Mouse (Mus musculus) layer of hippocampus, postnatal 36 days (tissue): ENCODE measurements around the gene Tgfb1. TPM values are rescaled to one million over a fixed set of nuclear protein-coding genes. Genes with fewer than 3 reads are reported as not detected.
A peak's percentile ranks its signal among the peaks of the same experiment; 100 is the strongest.

Source experiments
- DNase-seq, 2 experiments: peaks; one replicate each; pipeline ENCODE4 v3.0.0; 2022
- total RNA-seq, 2 experiments: library from RNA; stranded (reverse); gene quantifications; 2 replicates each; pipeline ENCODE4 v1.2.3; 2021

The Tgfb1 gene
- total RNA-seq, 2 experiments from 2014 or later, result 6.0 to 8.0 TPM

DNA sequence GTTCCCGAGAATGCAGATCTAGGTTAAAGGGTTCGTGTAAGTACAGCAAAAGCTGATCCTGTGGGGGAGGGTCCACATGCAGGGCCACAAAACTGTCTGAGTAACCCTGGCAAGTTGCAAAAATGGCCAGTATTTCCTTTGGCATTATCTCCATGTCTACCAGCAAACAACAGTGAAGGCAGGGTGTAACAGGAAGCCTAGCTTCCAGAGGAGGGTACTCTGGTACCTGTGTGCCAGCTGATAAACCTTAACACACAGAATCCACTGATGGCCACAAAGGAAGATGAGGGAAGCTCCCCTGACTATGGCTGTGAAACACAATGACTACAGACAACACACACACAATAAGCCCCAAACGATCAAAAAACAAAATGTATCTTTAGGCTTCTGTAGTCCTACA lies 51.5 kb downstream of the Tgfb1 start:
- DNase-seq, result no peak

DNA sequence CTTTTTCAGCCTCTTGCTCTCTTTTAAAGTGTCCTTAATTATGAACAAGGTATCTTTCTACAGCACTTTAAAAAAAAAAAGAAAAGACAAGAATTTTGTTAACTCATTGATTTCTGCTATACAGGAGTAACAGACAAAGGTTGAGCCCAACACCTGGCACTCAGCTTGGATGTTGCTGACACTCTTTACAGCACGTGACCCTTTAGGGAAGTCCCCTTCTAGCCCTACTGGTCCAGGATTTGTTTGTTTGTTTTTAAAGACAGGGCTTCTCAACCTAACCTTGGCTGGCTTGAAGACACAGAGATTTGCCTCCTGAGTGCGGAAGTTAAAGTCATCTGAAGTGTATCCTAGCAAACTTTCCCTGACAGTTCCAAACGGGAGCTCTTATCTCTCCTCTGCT lies 60.0 kb downstream of the Tgfb1 start:
- DNase-seq, result no peak

- no peak for DNase-seq
These were observed 66.3 kb downstream of the Tgfb1 start for GRCm38 (mm10) chr7:25753076-25753475.

GRCm38 (mm10) chr7:25753643-25754438 lies 67.0 kb downstream of the Tgfb1 start:
- DNase-seq, result peak in 1 of 2 experiments; percentile 15

- no peak for DNase-seq
These were observed 67.6 kb downstream of the Tgfb1 start for GRCm38 (mm10) chr7:25754439-25754737.

Other genes starting within 250 kb of the Tgfb1 start
- 1 to 10 TPM; 2.8 to 3.0 TPM for gene Ceacam1, start 209.4 kb upstream of the Tgfb1 start, total RNA-seq
- gene Ceacam2, start 147.1 kb upstream of the Tgfb1 start, total RNA-seq, result under 1 TPM; 0.20 to 0.52 TPM
- gene Erich4, start 71.1 kb upstream of the Tgfb1 start, total RNA-seq, result under 1 TPM in 1 of 2 experiments, not detected in 1; 0.40 TPM
- 10 to 100 TPM; 50.1 to 51.4 TPM for gene Dmac2, start 67.6 kb upstream of the Tgfb1 start, total RNA-seq
- gene B3gnt8, start 60.3 kb upstream of the Tgfb1 start, total RNA-seq, result 1 to 10 TPM; 1.6 to 1.8 TPM
- 10 to 100 TPM; 36.7 to 38.3 TPM for gene Bckdha, start 28.0 kb upstream of the Tgfb1 start, total RNA-seq
- gene Exosc5, start 27.8 kb upstream of the Tgfb1 start, total RNA-seq, result 10 to 100 TPM; 28.6 to 28.7 TPM
- 10 to 100 TPM; 13.8 to 14.9 TPM for gene Tmem91, start 11.8 kb upstream of the Tgfb1 start, total RNA-seq
- gene B9d2, start 6.2 kb upstream of the Tgfb1 start, total RNA-seq, result 10 to 100 TPM; 23.9 to 24.4 TPM
- 10 to 100 TPM; 57.4 to 64.6 TPM for gene Ccdc97, start 32.1 kb downstream of the Tgfb1 start, total RNA-seq
- 100 to 1,000 TPM; 100 to 108 TPM for gene Hnrnpul1, start 67.8 kb downstream of the Tgfb1 start, total RNA-seq
- gene Axl, start 101.7 kb downstream of the Tgfb1 start, total RNA-seq, result 10 to 100 TPM; 39.8 to 42.1 TPM
- gene Cyp2s1, start 129.9 kb downstream of the Tgfb1 start, total RNA-seq, result 1 to 10 TPM; 1.8 to 2.3 TPM
- under 1 TPM; 0.17 to 0.33 TPM for gene Cyp2b10, start 210.6 kb downstream of the Tgfb1 start, total RNA-seq